Mouse (Mus musculus) lung, embryonic 14.5 days (tissue): ENCODE results near the gene Pla2g1b. TPM values are rescaled to one million over a fixed set of nuclear protein-coding genes. Genes with fewer than 3 reads are reported as not detected.

Source experiments
- ATAC-seq: fragments of 200-750 bp; cut with Nextera tagmentation; 2 replicates; pipeline ENCODE4 v1.8.0; 2017; ENCODE audit warnings: mild to moderate bottlenecking, moderate TSS enrichment, moderate library complexity; ENCODE audit not compliant: insufficient read depth
- DNase-seq: peaks from one replicate; pipeline ENCODE4 v3.0.0-alpha.2; 2015
- H3K27ac ChIP-seq: fragments of 300-500 bp; sonication (generic); 2 replicates; pipeline ENCODE4 v1.5.1; 2014; ENCODE audit warnings: low read depth, mild to moderate bottlenecking, moderate library complexity
- H3K27me3 ChIP-seq: fragments of 300-500 bp; sonication (generic); 2 replicates; pipeline ENCODE4 v1.6.1; 2014; ENCODE audit warnings: low read length, control low read depth; ENCODE audit not compliant: insufficient read depth
- H3K36me3 ChIP-seq: fragments of 300-500 bp; sonication (generic); 2 replicates; pipeline ENCODE4 v1.6.1; 2014; ENCODE audit warnings: control low read depth; ENCODE audit not compliant: insufficient read depth
- H3K4me1 ChIP-seq: fragments of 300-500 bp; sonication (generic); 2 replicates; pipeline ENCODE4 v1.6.1; 2014; ENCODE audit warnings: antibody characterized with exemption, control low read depth; ENCODE audit not compliant: insufficient read depth
- H3K4me2 ChIP-seq: fragments of 300-500 bp; sonication (generic); 2 replicates; pipeline ENCODE4 v1.6.1; 2014; ENCODE audit warnings: mild to moderate bottlenecking
- H3K4me3 ChIP-seq: fragments of 300-500 bp; sonication (generic); 2 replicates; pipeline ENCODE4 v1.5.1; 2014; ENCODE audit warnings: low read depth, low read length
- H3K9ac ChIP-seq: fragments of 300-500 bp; sonication (generic); 2 replicates; pipeline ENCODE4 v1.6.1; 2014
- H3K9me3 ChIP-seq: fragments of 300-500 bp; sonication (generic); 2 replicates; pipeline ENCODE4 v1.6.1; 2016; ENCODE audit warnings: low read depth, low read length, control low read depth
- CTCF ChIP-seq: IDR thresholded peaks from 2 replicates; pipeline ENCODE4 v1.5.1; 2016; ENCODE audit warnings: antibody characterized with exemption, low read depth
- WGBS: fragments of 180-500 bp; shearing (Covaris S2); extraction: QIAGEN DNeasy Blood & Tissue Kit; methylation state at CpG from one replicate; pipeline ENCODE4 v1.1.7; 2014; 5-methylcytosine and 5-hydroxymethylcytosine counted together
- polyA plus RNA-seq: library from polyadenylated mRNA; unstranded; fragments of >200 nt; fragmentation: Nextera tagmentation; extraction: Ambion mirVana; gene quantifications from 2 replicates; pipeline ENCODE4 v1.2.1, GENCODE M21; 2014

Gene Pla2g1b
- polyA plus RNA-seq, 1 experiment from 2014 or later, result 5.6 TPM

GRCm38 (mm10) chr5:115507267-115507980, 41.4 kb downstream of the Pla2g1b start:
- Histone ChIP-seq H3K9me3 (no peaks in the 10 kb centered on the region), H3K27ac (no peak overlapping the region), H3K4me3 (peak overlapping the region; percentile 95), H3K4me2 (peak overlapping the region; percentile 95), H3K36me3 (no peaks in the 10 kb centered on the region), H3K9ac (peak overlapping the region; percentile 89), H3K4me1 (peaks cover 20% of the 10 kb centered on the region), H3K27me3 (no peaks in the 10 kb centered on the region)
- ATAC-seq (0 out of 2 replicates have a peak, but pooled peaks have one; percentile 1), DNase-seq (peak; percentile 37)
- no peak for TF ChIP-seq CTCF
- 11% methylated on average over 12 of the region's 12 CpGs for whole genome bisulfite sequencing

GRCm38 (mm10) chr5:115507981-115508858, 42.2 kb downstream of the Pla2g1b start:
- Histone ChIP-seq H3K36me3 (0 out of 2 replicates have a peak, but pooled peaks cover under 1% of the 10 kb centered on the region), H3K9ac (peak overlapping the region; percentile 89), H3K9me3 (no peaks in the 10 kb centered on the region), H3K4me3 (peak overlapping the region; percentile 95), H3K4me2 (peak overlapping the region; percentile 95), H3K27ac (peak overlapping the region; percentile 77; the same call in 1 of the 2 replicates), H3K4me1 (peaks cover 20% of the 10 kb centered on the region), H3K27me3 (no peaks in the 10 kb centered on the region)
- ATAC-seq, result no peak; the same call in 1 of the 2 replicates
- peak; percentile 47 for DNase-seq
- 36% methylated on average over 18 of the region's 18 CpGs for WGBS
- no peak for TF ChIP-seq CTCF

- Histone ChIP-seq H3K4me3 (peak overlapping the region; percentile 95), H3K4me1 (peaks cover 20% of the 10 kb centered on the region), H3K27ac (peak overlapping the region; percentile 77; the same call in 1 of the 2 replicates), H3K9me3 (no peaks in the 10 kb centered on the region), H3K9ac (peak overlapping the region; percentile 89), H3K4me2 (peak overlapping the region; percentile 95), H3K36me3 (0 out of 2 replicates have a peak, but pooled peaks cover 6% of the 10 kb centered on the region), H3K27me3 (no peaks in the 10 kb centered on the region)
- 32% methylated on average over 10 of the region's 10 CpGs for WGBS
- ATAC-seq (peak; percentile 42), DNase-seq (peak; percentile 43)
- no peak for TF ChIP-seq CTCF
Measured at GRCm38 (mm10) chr5:115508859-115509147, 42.7 kb downstream of the Pla2g1b start.

- peak; percentile 67 for DNase-seq
Measured at GRCm38 (mm10) chr5:115509321-115509761, 43.3 kb downstream of the Pla2g1b start.

GRCm38 (mm10) chr5:115509790-115510689, 44.0 kb downstream of the Pla2g1b start:
- ATAC-seq (no peak), DNase-seq (no peak)

More at GRCm38 (mm10) chr5:115509321-115509761, 43.3 kb downstream of the Pla2g1b start:
- no peak for TF ChIP-seq CTCF
- Histone ChIP-seq H3K27me3 (no peaks in the 10 kb centered on the region), H3K4me2 (peak overlapping the region; percentile 95), H3K36me3 (0 out of 2 replicates have a peak, but pooled peaks cover 6% of the 10 kb centered on the region), H3K27ac (peak overlapping the region; percentile 77), H3K9ac (peak overlapping the region; percentile 30; the same call in 1 of the 2 replicates), H3K4me3 (peak overlapping the region; percentile 95), H3K4me1 (peaks cover 25% of the 10 kb centered on the region), H3K9me3 (no peaks in the 10 kb centered on the region)
- WGBS, result 33% methylated on average over 15 of the region's 15 CpGs
- no peak for ATAC-seq

GRCm38 (mm10) chr5:115512375-115512774, 46.3 kb downstream of the Pla2g1b start:
- H3K4me3 ChIP-seq, result no peak overlapping the region
- H3K4me2 ChIP-seq, result no peak overlapping the region
- no peak overlapping the region for H3K27ac ChIP-seq
- WGBS, result 86% methylated on average over 7 of the region's 7 CpGs
- 0 out of 2 replicates have a peak, but pooled peaks cover 9% of the 10 kb centered on the region for H3K36me3 ChIP-seq
- no peak overlapping the region for H3K9ac ChIP-seq
- peaks cover 30% of the 10 kb centered on the region for H3K4me1 ChIP-seq
- DNase-seq, result no peak
- no peaks in the 10 kb centered on the region for H3K27me3 ChIP-seq
- H3K9me3 ChIP-seq, result no peaks in the 10 kb centered on the region
- TF ChIP-seq CTCF, result no peak
- ATAC-seq, result no peak

More at GRCm38 (mm10) chr5:115509790-115510689, 44.0 kb downstream of the Pla2g1b start:
- H3K4me2 ChIP-seq, result peak overlapping the region; percentile 95
- WGBS, result 68% methylated on average over 15 of the region's 15 CpGs
- peaks cover 31% of the 10 kb centered on the region for H3K4me1 ChIP-seq
- no peaks in the 10 kb centered on the region for H3K27me3 ChIP-seq
- H3K36me3 ChIP-seq, result 0 out of 2 replicates have a peak, but pooled peaks cover 6% of the 10 kb centered on the region
- no peak for TF ChIP-seq CTCF
- H3K9ac ChIP-seq, result peak overlapping the region; percentile 29; the same call in 1 of the 2 replicates
- H3K9me3 ChIP-seq, result no peaks in the 10 kb centered on the region
- H3K27ac ChIP-seq, result peak overlapping the region; percentile 77
- H3K4me3 ChIP-seq, result 0 out of 2 replicates have a peak overlapping the region, but pooled peaks have one; percentile 95
